Comparison of ENCODE assay signal across 20 mouse cellular contexts in the genomic region with DNA sequence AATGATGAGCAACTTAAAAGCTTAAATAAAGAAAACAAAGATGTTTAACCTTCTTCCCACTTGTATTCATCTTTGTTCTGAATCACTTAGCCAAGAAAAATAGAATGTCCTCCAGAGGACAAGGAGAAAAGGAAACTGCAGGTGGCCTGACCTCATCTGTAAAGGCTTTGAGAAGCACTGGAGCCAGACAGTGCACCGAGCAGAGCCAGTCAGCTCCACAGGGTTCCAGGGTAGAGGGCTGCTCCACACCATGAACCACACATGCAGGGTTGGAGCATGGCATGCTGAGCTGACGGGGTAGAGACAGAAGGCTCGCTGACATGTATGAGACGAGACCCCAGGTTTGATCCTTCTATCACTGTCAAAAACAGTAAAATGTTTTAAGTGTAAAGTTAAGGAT. TPM values are rescaled to one million over a fixed set of nuclear protein-coding genes. Genes with fewer than 3 reads are reported as not detected.
DNase-seq lines count a peak whose midpoint lies in the region; ATAC-seq and TF ChIP-seq lines count a peak whose summit lies in the region.
"Had no signal": no experiment of that assay in that cellular context is flagged by ENCODE, and none has a peak within 500 bp of the region (broad histone marks: within the 10 kb centered on the region; RNA-seq: fewer than 3 reads in every experiment).

No protein-coding gene starts in this region.

- DNase-seq in cerebellum, adult 11 months, result peak; percentile 8
- DNase-seq in cerebellum, adult 11-12 months, result no peak
- DNase-seq in hindbrain, postnatal 0 days (ENCODE audit: low spot score), result peak; percentile 35
- DNase-seq in brain, adult 2 months (ENCODE audit: low read depth, low spot score), result peak; percentile 27
- DNase-seq in forebrain, embryonic 14.5 days (ENCODE audit: low spot score), result peak; percentile 11
- DNase-seq in testis, postnatal 14 days (ENCODE audit: low spot score), result no peak
- DNase-seq: gastrocnemius, postnatal 10 days; kidney, adult 2 months; kidney, postnatal 25 days; layer of hippocampus, adult 9-11 months; lung, adult 2 months; right cerebral cortex, postnatal 14 days had no signal

- no peak for TF ChIP-seq CTCF in hindbrain, postnatal 0 days (IDR thresholded peaks at IDR 0.05; ENCODE audit: low read depth)

- 23% methylated on average over 4 of the region's 4 CpGs for WGBS in hindbrain, postnatal 0 days
- 23% methylated on average over 4 of the region's 4 CpGs for WGBS in hindbrain, embryonic 12.5 days
- WGBS in forebrain, embryonic 14.5 days, result 20% methylated on average over 4 of the region's 4 CpGs

- H3K4me2 ChIP-seq in hindbrain, postnatal 0 days (ENCODE audit: low read depth, low read length), result no peak overlapping the region
- H3K4me2 ChIP-seq in hindbrain, embryonic 12.5 days (replicated peaks), result no peak overlapping the region
- H3K4me2 ChIP-seq in forebrain, embryonic 14.5 days (ENCODE audit: low read length), result no peak overlapping the region
- H3K4me2 ChIP-seq: embryonic facial prominence, embryonic 13.5 days; heart, embryonic 13.5 days; hindbrain, embryonic 13.5 days; limb, embryonic 15.5 days had no signal

- no peak overlapping the region for H3K4me3 ChIP-seq in hindbrain, postnatal 0 days (ENCODE audit: low read length)
- no peak overlapping the region for H3K4me3 ChIP-seq in hindbrain, embryonic 12.5 days
- no peak overlapping the region for H3K4me3 ChIP-seq in forebrain, embryonic 14.5 days (ENCODE audit: low read depth, low read length)
- H3K4me3 ChIP-seq: embryonic facial prominence, embryonic 13.5 days; heart, embryonic 13.5 days; hindbrain, embryonic 13.5 days; limb, embryonic 15.5 days had no signal

- H3K27ac ChIP-seq in hindbrain, postnatal 0 days, result no peak overlapping the region
- H3K27ac ChIP-seq in hindbrain, embryonic 12.5 days, result no peak overlapping the region
- H3K27ac ChIP-seq in forebrain, embryonic 14.5 days (ENCODE audit: low read depth, low read length), result no peak overlapping the region
- H3K27ac ChIP-seq: embryonic facial prominence, embryonic 13.5 days; heart, embryonic 13.5 days; hindbrain, embryonic 13.5 days; limb, embryonic 15.5 days; macrophage had no signal

- H3K36me3 ChIP-seq in hindbrain, postnatal 0 days (ENCODE audit: insufficient read depth, low read length), result no peaks in the 10 kb centered on the region
- H3K36me3 ChIP-seq in hindbrain, embryonic 12.5 days, result no peaks in the 10 kb centered on the region; the same call in 1 of the 2 replicates
- peaks cover 6% of the 10 kb centered on the region; the same call in 1 of the 2 replicates for H3K36me3 ChIP-seq in forebrain, embryonic 14.5 days (ENCODE audit: control insufficient read depth, insufficient read depth, low read length)

- ATAC-seq in hindbrain, postnatal 0 days, result no peak
- no peak for ATAC-seq in hindbrain, embryonic 12.5 days (ENCODE audit: low FRiP score)
- no peak for ATAC-seq in forebrain, embryonic 14.5 days
- no peak for ATAC-seq in activated CD4-positive, CD25-positive, alpha-beta regulatory T cell, adult 4 months

- H3K9me3 ChIP-seq in hindbrain, postnatal 0 days (ENCODE audit: low read length), result no peaks in the 10 kb centered on the region
- H3K9me3 ChIP-seq in hindbrain, embryonic 12.5 days (replicated peaks), result no peaks in the 10 kb centered on the region
- no peaks in the 10 kb centered on the region for H3K9me3 ChIP-seq in forebrain, embryonic 14.5 days (replicated peaks; ENCODE audit: control insufficient read depth, low read length)
- H3K9me3 ChIP-seq: embryonic facial prominence, embryonic 13.5 days; heart, embryonic 13.5 days; hindbrain, embryonic 13.5 days; limb, embryonic 15.5 days had no signal

- no peaks in the 10 kb centered on the region for H3K4me1 ChIP-seq in hindbrain, postnatal 0 days (ENCODE audit: insufficient read depth, low read length)
- no peaks in the 10 kb centered on the region for H3K4me1 ChIP-seq in hindbrain, embryonic 12.5 days
- H3K4me1 ChIP-seq in forebrain, embryonic 14.5 days (ENCODE audit: control insufficient read depth, insufficient read depth, low read length), result 0 out of 2 replicates have a peak, but pooled peaks cover 3% of the 10 kb centered on the region
- H3K4me1 ChIP-seq: embryonic facial prominence, embryonic 13.5 days; heart, embryonic 13.5 days; limb, embryonic 15.5 days had no signal

- no peak overlapping the region for H3K9ac ChIP-seq in hindbrain, postnatal 0 days (replicated peaks; ENCODE audit: low read length)
- no peak overlapping the region for H3K9ac ChIP-seq in hindbrain, embryonic 12.5 days
- H3K9ac ChIP-seq in forebrain, embryonic 14.5 days (ENCODE audit: low read length), result no peak overlapping the region
- H3K9ac ChIP-seq: embryonic facial prominence, embryonic 13.5 days; heart, embryonic 13.5 days; hindbrain, embryonic 13.5 days; limb, embryonic 15.5 days had no signal

- H3K27me3 ChIP-seq in hindbrain, postnatal 0 days (ENCODE audit: insufficient read depth, low read length), result no peaks in the 10 kb centered on the region
- no peaks in the 10 kb centered on the region for H3K27me3 ChIP-seq in hindbrain, embryonic 12.5 days
- no peaks in the 10 kb centered on the region for H3K27me3 ChIP-seq in forebrain, embryonic 14.5 days (replicated peaks; ENCODE audit: control insufficient read depth, insufficient read depth, low read length)
- H3K27me3 ChIP-seq: embryonic facial prominence, embryonic 13.5 days; heart, embryonic 13.5 days; hindbrain, embryonic 13.5 days; limb, embryonic 15.5 days had no signal

RNA-seq across cellular contexts. Expression of gene Meltf, which starts 52.6 kb away (rescaled TPM):
- total RNA-seq in hindbrain, postnatal 0 days (2014; rRNA removed), result 0.14 and 0.16 TPM in 2 replicates
- polyA plus RNA-seq in hindbrain, postnatal 0 days (2015; fragmentation: Nextera tagmentation; extraction: Ambion mirVana), result 0.18 and 0.41 TPM in 2 replicates
- 0.40 and 0.60 TPM in 2 replicates for polyA plus RNA-seq in hindbrain, embryonic 12.5 days (2016; fragmentation: Nextera tagmentation; extraction: Ambion mirVana)
- 0.04 and 0.09 TPM in 2 replicates for polyA plus RNA-seq in forebrain, embryonic 14.5 days (2014; fragmentation: Nextera tagmentation; extraction: Ambion mirVana)
- polyA plus RNA-seq in activated CD4-positive, CD25-positive, alpha-beta regulatory T cell, adult 4 months (2017; shearing (Covaris generic)), result not detected
- total RNA-seq: adrenal gland, adult 18-20 months had no signal
- polyA plus RNA-seq: macrophage had no signal

Comparison
In these comparisons a context has a peak if more than half of its experiments do, and no peak if none do; other contexts are left out.
1. DNase-seq: peak in cerebellum, adult 11 months (single experiment), hindbrain, postnatal 0 days (single experiment), brain, adult 2 months (single experiment) and forebrain, embryonic 14.5 days (single experiment); none in cerebellum, adult 11-12 months (single experiment) and testis, postnatal 14 days (single experiment).